Mouse (Mus musculus): Measurements from ENCODE around the gene Mmp9.

DNA sequence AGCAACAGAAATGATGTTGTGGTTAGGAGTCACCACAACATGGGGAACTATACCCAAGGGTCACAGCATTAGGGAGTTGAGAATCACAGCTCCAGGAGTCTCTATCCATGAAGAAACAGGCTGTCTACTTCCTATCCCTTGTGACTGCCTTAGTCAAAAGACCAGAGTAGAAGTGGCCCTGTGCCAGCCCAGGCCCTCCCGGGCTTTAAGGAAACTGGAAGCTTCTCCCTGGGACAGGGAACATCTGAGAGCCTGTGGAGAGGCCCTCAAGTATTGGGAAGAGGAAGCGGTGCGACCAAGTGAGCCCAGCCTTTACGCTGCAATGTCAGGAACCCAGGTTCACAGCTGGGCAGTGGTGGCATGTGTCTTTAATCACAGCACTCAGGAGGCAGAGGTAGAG, 4.6 kb upstream of the Mmp9 start:
- no peak for TF ChIP-seq CTCF (conservative IDR thresholded peaks at IDR 0.05; ENCODE audit: low read length)
- no peak for TF ChIP-seq POU5F1 (IDR thresholded peaks at IDR 0.05; ENCODE audit: borderline replicate concordance, low read length)

All from E14TG2a.4 (cell line).